Mouse (Mus musculus): ENCODE measurements around the gene Ism2. TPM values are rescaled to one million over a fixed set of nuclear protein-coding genes. Genes with fewer than 3 reads are reported as not detected.

Ism2 gene
- total and polyA plus RNA-seq, 3 experiments, result 0.05 TPM; not detected in 2

- ATAC-seq (ENCODE audit: extremely low read depth, insufficient number of reproducible peaks, low FRiP score, poor library complexity, severe bottlenecking) (peak; percentile 92), DNase-seq (ENCODE audit: low spot score) (peak; percentile 99)
- peak within 1 kb of the TSS; percentile 75 for H3K4me3 ChIP-seq (ENCODE audit: low read depth, low read length)
- peaks cover 36% of the 10 kb centered on the region for H3K4me1 ChIP-seq (ENCODE audit: insufficient read depth, low read depth, low read length)
- TF ChIP-seq TAL1 (conservative IDR thresholded peaks at IDR 0.05; ENCODE audit: low read depth, low read length), result no peak
- TF ChIP-seq POLR2AphosphoS5 (IDR thresholded peaks at IDR 0.05; ENCODE audit: insufficient replicate concordance, low read depth, low read length), result no peak
- TF ChIP-seq CTCF (IDR thresholded peaks at IDR 0.05; ENCODE audit: low read depth, low read length), result no peak
- TF ChIP-seq GATA2 (IDR thresholded peaks at IDR 0.05; ENCODE audit: borderline replicate concordance, low read depth, low read length), result no peak
- no peak for TF ChIP-seq GATA1 (IDR thresholded peaks at IDR 0.05; ENCODE audit: borderline replicate concordance, low read length)
- peaks cover 54% of the 10 kb centered on the region for H3K36me3 ChIP-seq (replicated peaks)
- no peaks in the 10 kb centered on the region for H3K27me3 ChIP-seq (ENCODE audit: insufficient read depth, low read length)
- H3K9me3 ChIP-seq (replicated peaks), result no peaks in the 10 kb centered on the region
Measured at GRCm38 (mm10) chr12:87266108-87266826, 33.2 kb downstream of the Ism2 start, which contains the start of the genes Vipas39 and Ahsa1. Gene Vipas39, minus strand, starts transcription at chr12:87266256. Gene Ahsa1, plus strand, starts transcription at chr12:87266479.

DNA sequence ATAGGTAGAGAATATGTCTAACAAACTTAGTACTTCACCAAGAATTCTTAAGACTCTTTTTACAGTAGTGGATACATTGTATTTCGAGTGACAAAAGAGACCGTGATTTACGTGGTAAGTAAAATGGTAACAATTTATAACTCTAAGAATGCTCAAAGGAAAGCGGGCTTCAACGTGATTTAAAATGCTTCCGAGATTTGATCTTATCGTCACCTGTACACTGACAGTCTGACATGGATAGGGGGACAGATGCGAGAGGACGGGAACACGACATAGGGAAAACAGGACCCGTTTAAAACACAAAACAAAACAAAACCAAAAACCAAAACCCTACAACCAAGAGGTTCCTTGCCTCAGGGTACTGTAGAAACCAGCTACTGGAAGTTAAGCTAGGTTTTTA lies 34.1 kb downstream of the Ism2 start:
- Histone ChIP-seq H3K27me3 (ENCODE audit: insufficient read depth, low read length) (no peaks in the 10 kb centered on the region), H3K4me1 (ENCODE audit: insufficient read depth, low read depth, low read length) (peaks cover 36% of the 10 kb centered on the region), H3K36me3 (replicated peaks) (peaks cover 52% of the 10 kb centered on the region), H3K9me3 (replicated peaks) (no peaks in the 10 kb centered on the region), H3K4me3 (ENCODE audit: low read depth, low read length) (peak overlapping the region; percentile 75)
- TF ChIP-seq TAL1 (conservative IDR thresholded peaks at IDR 0.05; ENCODE audit: low read depth, low read length) (no peak), GATA2 (IDR thresholded peaks at IDR 0.05; ENCODE audit: borderline replicate concordance, low read depth, low read length) (no peak), CTCF (IDR thresholded peaks at IDR 0.05; ENCODE audit: low read depth, low read length) (no peak), GATA1 (IDR thresholded peaks at IDR 0.05; ENCODE audit: borderline replicate concordance, low read length) (no peak), POLR2AphosphoS5 (IDR thresholded peaks at IDR 0.05; ENCODE audit: insufficient replicate concordance, low read depth, low read length) (no peak)
- DNase-seq (ENCODE audit: low spot score), result no peak
- ATAC-seq (ENCODE audit: extremely low read depth, insufficient number of reproducible peaks, low FRiP score, poor library complexity, severe bottlenecking), result no peak

- Histone ChIP-seq H3K4me1 (ENCODE audit: insufficient read depth, low read depth, low read length) (peaks cover 18% of the 10 kb centered on the region), H3K4me3 (ENCODE audit: low read depth, low read length) (no peak overlapping the region), H3K27me3 (ENCODE audit: insufficient read depth, low read length) (no peaks in the 10 kb centered on the region), H3K9me3 (replicated peaks) (no peaks in the 10 kb centered on the region), H3K36me3 (replicated peaks) (peaks cover 69% of the 10 kb centered on the region)
- no peak for DNase-seq (ENCODE audit: low spot score)
- ATAC-seq (ENCODE audit: extremely low read depth, insufficient number of reproducible peaks, low FRiP score, poor library complexity, severe bottlenecking), result no peak
- TF ChIP-seq GATA2 (IDR thresholded peaks at IDR 0.05; ENCODE audit: borderline replicate concordance, low read depth, low read length), result no peak
- no peak for TF ChIP-seq POLR2AphosphoS5 (IDR thresholded peaks at IDR 0.05; ENCODE audit: insufficient replicate concordance, low read depth, low read length)
- no peak for TF ChIP-seq TAL1 (conservative IDR thresholded peaks at IDR 0.05; ENCODE audit: low read depth, low read length)
- no peak for TF ChIP-seq CTCF (IDR thresholded peaks at IDR 0.05; ENCODE audit: low read depth, low read length)
- TF ChIP-seq GATA1 (IDR thresholded peaks at IDR 0.05; ENCODE audit: borderline replicate concordance, low read length), result no peak
Measured at GRCm38 (mm10) chr12:87260562-87260961, 38.9 kb downstream of the Ism2 start.

- H3K9me3 ChIP-seq (replicated peaks), result no peaks in the 10 kb centered on the region
- no peaks in the 10 kb centered on the region for H3K27me3 ChIP-seq (ENCODE audit: insufficient read depth, low read length)
- peak; percentile 66 for ATAC-seq (ENCODE audit: extremely low read depth, insufficient number of reproducible peaks, low FRiP score, poor library complexity, severe bottlenecking)
- no peak for DNase-seq (ENCODE audit: low spot score)
- peaks cover 12% of the 10 kb centered on the region for H3K4me1 ChIP-seq (ENCODE audit: insufficient read depth, low read depth, low read length)
- H3K4me3 ChIP-seq (ENCODE audit: low read depth, low read length), result no peak overlapping the region
- H3K36me3 ChIP-seq (replicated peaks), result peaks cover 86% of the 10 kb centered on the region
- TF ChIP-seq GATA1 (IDR thresholded peaks at IDR 0.05; ENCODE audit: borderline replicate concordance, low read length), result no peak
- no peak for TF ChIP-seq TAL1 (conservative IDR thresholded peaks at IDR 0.05; ENCODE audit: low read depth, low read length)
- TF ChIP-seq GATA2 (IDR thresholded peaks at IDR 0.05; ENCODE audit: borderline replicate concordance, low read depth, low read length), result no peak
- no peak for TF ChIP-seq CTCF (IDR thresholded peaks at IDR 0.05; ENCODE audit: low read depth, low read length)
- no peak for TF ChIP-seq POLR2AphosphoS5 (IDR thresholded peaks at IDR 0.05; ENCODE audit: insufficient replicate concordance, low read depth, low read length)
Measured at GRCm38 (mm10) chr12:87256629-87257028, 42.9 kb downstream of the Ism2 start.

GRCm38 (mm10) chr12:87253878-87254277 lies 45.6 kb downstream of the Ism2 start:
- H3K36me3 ChIP-seq (replicated peaks), result peaks cover 87% of the 10 kb centered on the region
- no peaks in the 10 kb centered on the region for H3K27me3 ChIP-seq (ENCODE audit: insufficient read depth, low read length)
- DNase-seq (ENCODE audit: low spot score) (no peak), ATAC-seq (ENCODE audit: extremely low read depth, insufficient number of reproducible peaks, low FRiP score, poor library complexity, severe bottlenecking) (no peak)
- H3K9me3 ChIP-seq (replicated peaks), result no peaks in the 10 kb centered on the region
- TF ChIP-seq GATA2 (IDR thresholded peaks at IDR 0.05; ENCODE audit: borderline replicate concordance, low read depth, low read length) (no peak), CTCF (IDR thresholded peaks at IDR 0.05; ENCODE audit: low read depth, low read length) (no peak), TAL1 (conservative IDR thresholded peaks at IDR 0.05; ENCODE audit: low read depth, low read length) (no peak), POLR2AphosphoS5 (IDR thresholded peaks at IDR 0.05; ENCODE audit: insufficient replicate concordance, low read depth, low read length) (no peak), GATA1 (IDR thresholded peaks at IDR 0.05; ENCODE audit: borderline replicate concordance, low read length) (no peak)
- peaks cover 32% of the 10 kb centered on the region for H3K4me1 ChIP-seq (ENCODE audit: insufficient read depth, low read depth, low read length)
- H3K4me3 ChIP-seq (ENCODE audit: low read depth, low read length), result no peak overlapping the region

DNA sequence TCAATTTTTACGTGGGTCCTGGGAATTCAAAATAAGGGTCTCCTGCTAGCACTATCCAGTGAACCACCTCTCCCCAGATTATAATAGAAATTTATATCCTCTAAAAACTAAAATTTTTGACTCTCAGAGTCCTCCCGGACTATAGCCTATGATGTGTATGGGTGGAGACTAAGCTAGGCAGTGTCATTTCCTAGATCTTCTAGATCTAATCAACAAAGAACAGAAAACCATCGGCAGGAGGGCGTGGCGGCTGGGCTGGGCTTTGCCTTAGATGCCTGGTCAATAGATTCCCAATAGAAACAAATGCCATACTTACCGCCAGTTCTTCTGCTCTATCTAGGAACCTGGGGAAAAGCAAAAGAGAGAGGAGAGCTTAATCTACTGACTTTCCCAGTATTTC lies 49.3 kb downstream of the Ism2 start:
- Histone ChIP-seq H3K4me3 (ENCODE audit: low read depth, low read length) (no peak overlapping the region; the same call in 1 of the 2 replicates), H3K27me3 (ENCODE audit: insufficient read depth, low read length) (no peaks in the 10 kb centered on the region), H3K4me1 (ENCODE audit: insufficient read depth, low read depth, low read length) (peaks cover 20% of the 10 kb centered on the region), H3K36me3 (replicated peaks) (peaks cover 80% of the 10 kb centered on the region), H3K9me3 (replicated peaks) (no peaks in the 10 kb centered on the region)
- ATAC-seq (ENCODE audit: extremely low read depth, insufficient number of reproducible peaks, low FRiP score, poor library complexity, severe bottlenecking) (peak; percentile 88), DNase-seq (ENCODE audit: low spot score) (peak; percentile 29)
- no peak for TF ChIP-seq GATA1 (IDR thresholded peaks at IDR 0.05; ENCODE audit: borderline replicate concordance, low read length)
- no peak for TF ChIP-seq POLR2AphosphoS5 (IDR thresholded peaks at IDR 0.05; ENCODE audit: insufficient replicate concordance, low read depth, low read length)
- TF ChIP-seq CTCF (IDR thresholded peaks at IDR 0.05; ENCODE audit: low read depth, low read length), result no peak
- TF ChIP-seq GATA2 (IDR thresholded peaks at IDR 0.05; ENCODE audit: borderline replicate concordance, low read depth, low read length), result no peak
- no peak for TF ChIP-seq TAL1 (conservative IDR thresholded peaks at IDR 0.05; ENCODE audit: low read depth, low read length)
